Mouse (Mus musculus): ENCODE results near the gene Adat3. TPM values are rescaled to one million over a fixed set of nuclear protein-coding genes. Genes with fewer than 3 reads are reported as not detected.

Adat3 gene
- polyA plus RNA-seq, 1 experiment from 2014 or later = 7.8 TPM

Small RNA genes within 50 kb of the gene (microRNA-seq; reads per million reads assigned to microRNA genes)
- gene Mir6912 = not detected

Other genes starting within 250 kb of the Adat3 start
- 0.31 and 0.52 TPM in 2 replicates for gene Plk5, start 246.4 kb upstream of the Adat3 start, polyA plus RNA-seq (2016; fragmentation: Nextera tagmentation; extraction: Ambion mirVana)
- gene Mex3d, start 215.2 kb upstream of the Adat3 start, polyA plus RNA-seq (2016; fragmentation: Nextera tagmentation; extraction: Ambion mirVana) = 18.4 and 19.7 TPM in 2 replicates
- gene Mbd3, start 203.3 kb upstream of the Adat3 start, polyA plus RNA-seq (2016; fragmentation: Nextera tagmentation; extraction: Ambion mirVana) = 288 and 314 TPM in 2 replicates
- gene Uqcr11, start 196.1 kb upstream of the Adat3 start, polyA plus RNA-seq (2016; fragmentation: Nextera tagmentation; extraction: Ambion mirVana) = 398 and 414 TPM in 2 replicates
- gene Tcf3, start 169.2 kb upstream of the Adat3 start, polyA plus RNA-seq (2016; fragmentation: Nextera tagmentation; extraction: Ambion mirVana) = 185 and 191 TPM in 2 replicates
- 2.8 and 3.2 TPM in 2 replicates for gene Onecut3, start 108.0 kb upstream of the Adat3 start, polyA plus RNA-seq (2016; fragmentation: Nextera tagmentation; extraction: Ambion mirVana)
- 0.78 and 0.97 TPM in 2 replicates for gene Atp8b3, start 63.8 kb upstream of the Adat3 start, polyA plus RNA-seq (2016; fragmentation: Nextera tagmentation; extraction: Ambion mirVana)
- gene Rexo1, start 41.3 kb upstream of the Adat3 start, polyA plus RNA-seq (2016; fragmentation: Nextera tagmentation; extraction: Ambion mirVana) = 36.5 and 37.3 TPM in 2 replicates
- gene Klf16, start 25.6 kb upstream of the Adat3 start, polyA plus RNA-seq (2016; fragmentation: Nextera tagmentation; extraction: Ambion mirVana) = 6.1 and 6.2 TPM in 2 replicates
- gene Abhd17a, start 12.5 kb upstream of the Adat3 start, polyA plus RNA-seq (2016; fragmentation: Nextera tagmentation; extraction: Ambion mirVana) = 104 and 105 TPM in 2 replicates
- 63.1 and 68.4 TPM in 2 replicates for gene Scamp4, start within 50 bp of the Adat3 start, polyA plus RNA-seq (2016; fragmentation: Nextera tagmentation; extraction: Ambion mirVana)
- 6.0 and 7.5 TPM in 2 replicates for gene Gm49322, start 3.1 kb downstream of the Adat3 start, polyA plus RNA-seq (2016; fragmentation: Nextera tagmentation; extraction: Ambion mirVana)
- 180 and 194 TPM in 2 replicates for gene Csnk1g2, start 20.0 kb downstream of the Adat3 start, polyA plus RNA-seq (2016; fragmentation: Nextera tagmentation; extraction: Ambion mirVana)
- gene Btbd2, start 54.2 kb downstream of the Adat3 start, polyA plus RNA-seq (2016; fragmentation: Nextera tagmentation; extraction: Ambion mirVana) = 82.7 and 95.3 TPM in 2 replicates
- 83.6 and 86.5 TPM in 2 replicates for gene Mknk2, start 75.2 kb downstream of the Adat3 start, polyA plus RNA-seq (2016; fragmentation: Nextera tagmentation; extraction: Ambion mirVana)
- 60.4 and 67.0 TPM in 2 replicates for gene Mob3a, start 99.1 kb downstream of the Adat3 start, polyA plus RNA-seq (2016; fragmentation: Nextera tagmentation; extraction: Ambion mirVana)
- 24.9 and 29.9 TPM in 2 replicates for gene Izumo4, start 99.3 kb downstream of the Adat3 start, polyA plus RNA-seq (2016; fragmentation: Nextera tagmentation; extraction: Ambion mirVana)
- gene Ap3d1, start 139.4 kb downstream of the Adat3 start, polyA plus RNA-seq (2016; fragmentation: Nextera tagmentation; extraction: Ambion mirVana) = 94.0 and 99.1 TPM in 2 replicates
- gene Dot1l, start 152.3 kb downstream of the Adat3 start, polyA plus RNA-seq (2016; fragmentation: Nextera tagmentation; extraction: Ambion mirVana) = 26.9 and 30.8 TPM in 2 replicates
- 68.5 and 70.8 TPM in 2 replicates for gene Sf3a2, start 195.3 kb downstream of the Adat3 start, polyA plus RNA-seq (2016; fragmentation: Nextera tagmentation; extraction: Ambion mirVana)
- gene Plekhj1, start 195.7 kb downstream of the Adat3 start, polyA plus RNA-seq (2016; fragmentation: Nextera tagmentation; extraction: Ambion mirVana) = 137 and 148 TPM in 2 replicates
- gene Amh, start 202.4 kb downstream of the Adat3 start, polyA plus RNA-seq (2016; fragmentation: Nextera tagmentation; extraction: Ambion mirVana) = 0.10 TPM in 1 of 2 replicates, not detected in the other
- gene Jsrp1, start 210.6 kb downstream of the Adat3 start, polyA plus RNA-seq (2016; fragmentation: Nextera tagmentation; extraction: Ambion mirVana) = 0.38 and 0.50 TPM in 2 replicates
- gene Oaz1, start 223.8 kb downstream of the Adat3 start, polyA plus RNA-seq (2016; fragmentation: Nextera tagmentation; extraction: Ambion mirVana) = 1,390 and 1,564 TPM in 2 replicates
- gene Lingo3, start 241.2 kb downstream of the Adat3 start, polyA plus RNA-seq (2016; fragmentation: Nextera tagmentation; extraction: Ambion mirVana) = 0.77 and 1.0 TPM in 2 replicates

Measured in midbrain, embryonic 12.5 days (tissue).